Mouse (Mus musculus) adrenal gland, postnatal 10 days (tissue): Measurements from ENCODE around the gene Mettl26. TPM values are rescaled to one million over a fixed set of nuclear protein-coding genes. Genes with fewer than 3 reads are reported as not detected.
A peak's percentile ranks its signal among the peaks of the same experiment; 100 is the strongest.

Experiments
- DNase-seq: peaks from one replicate; pipeline ENCODE4 v3.0.0; 2021; ENCODE audit warnings: mixed read lengths
- total RNA-seq, 2 experiments: library from RNA; stranded (reverse); gene quantifications; 2 replicates each; pipeline ENCODE4 v1.2.3; 2021

Gene Mettl26
- total RNA-seq, 2 experiments from 2014 or later, result 66.8 to 69.2 TPM

DNA sequence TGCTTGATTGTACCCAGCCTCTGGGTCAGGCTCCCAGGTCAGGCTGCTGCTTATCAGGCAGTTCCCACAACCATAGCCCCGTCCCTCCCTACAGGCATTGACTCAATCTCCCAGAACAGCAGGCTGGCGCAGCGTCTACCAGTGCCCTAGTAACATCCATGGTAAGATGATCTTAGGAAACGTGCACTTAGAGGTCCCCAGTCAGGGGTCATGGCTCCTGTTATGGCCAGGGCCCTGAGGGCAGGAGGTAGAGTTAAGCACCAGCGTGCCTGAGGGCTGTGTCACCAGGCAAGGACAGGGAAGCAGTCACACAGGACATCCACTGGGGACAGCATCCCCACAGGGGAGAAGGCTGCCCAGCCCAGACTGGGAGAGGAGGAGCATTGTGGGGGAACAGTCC is 7.4 kb downstream of the Mettl26 start:
- peak; percentile 41 for DNase-seq

DNA sequence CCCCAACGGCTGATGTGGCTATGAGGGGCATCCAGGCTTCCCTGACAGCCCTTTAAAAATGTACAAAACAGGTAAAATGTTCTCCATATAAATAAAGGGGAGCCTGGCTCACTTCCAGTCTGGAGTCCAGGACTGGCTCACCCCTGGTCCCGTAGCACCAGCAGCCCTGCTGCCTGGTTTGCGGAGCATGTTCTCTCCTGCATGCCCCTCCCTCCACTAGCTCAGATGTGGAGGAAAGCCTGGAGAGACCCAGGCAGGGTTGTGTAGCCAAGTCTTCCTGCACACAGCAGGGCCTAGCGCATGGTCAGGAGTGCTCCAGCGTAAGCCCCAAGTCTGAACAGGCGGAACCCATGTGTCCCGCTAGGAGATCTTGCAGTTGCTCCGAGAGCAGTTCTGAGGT is 8.4 kb downstream of the Mettl26 start:
- no peak for DNase-seq

DNA sequence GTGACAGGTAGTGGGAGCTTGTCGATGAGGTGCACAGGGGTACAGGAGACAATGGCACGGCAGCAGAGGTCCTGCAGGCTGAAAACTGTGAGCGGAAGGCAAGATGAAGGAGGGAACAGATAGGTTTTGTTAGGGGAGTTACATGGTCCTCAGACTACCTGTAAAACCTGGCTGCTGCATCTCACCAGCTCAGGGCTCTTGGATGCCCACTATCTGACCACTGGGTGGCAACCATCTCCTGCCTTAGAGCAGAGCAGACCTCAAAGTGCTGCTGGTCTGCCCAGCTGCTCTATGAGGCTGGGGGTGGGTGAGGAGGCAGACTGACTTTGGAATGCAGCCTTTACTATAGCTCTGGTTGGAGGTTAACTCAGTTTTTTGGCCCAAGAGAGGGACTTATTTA is 8.9 kb downstream of the Mettl26 start:
- no peak for DNase-seq

DNA sequence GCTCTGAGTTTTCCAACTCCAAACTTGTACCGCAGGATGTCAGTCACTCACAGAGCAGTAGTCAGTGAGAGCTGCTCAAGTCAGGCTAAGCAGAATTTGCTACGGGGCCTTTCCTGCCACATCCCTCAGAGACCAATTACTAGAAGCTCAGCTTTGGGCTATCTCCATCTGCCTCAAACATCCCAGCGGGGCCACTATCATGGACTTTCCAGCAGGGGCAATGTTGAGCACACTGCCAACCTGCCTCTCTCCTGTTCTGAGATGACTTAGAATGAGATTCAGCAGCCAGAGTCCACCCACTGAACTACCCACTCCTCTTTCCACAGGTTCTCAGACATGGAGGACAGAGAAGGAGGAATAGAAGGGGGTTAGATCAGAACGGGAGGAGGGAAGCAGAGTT is 10.8 kb downstream of the Mettl26 start:
- DNase-seq, result peak; percentile 30

DNA sequence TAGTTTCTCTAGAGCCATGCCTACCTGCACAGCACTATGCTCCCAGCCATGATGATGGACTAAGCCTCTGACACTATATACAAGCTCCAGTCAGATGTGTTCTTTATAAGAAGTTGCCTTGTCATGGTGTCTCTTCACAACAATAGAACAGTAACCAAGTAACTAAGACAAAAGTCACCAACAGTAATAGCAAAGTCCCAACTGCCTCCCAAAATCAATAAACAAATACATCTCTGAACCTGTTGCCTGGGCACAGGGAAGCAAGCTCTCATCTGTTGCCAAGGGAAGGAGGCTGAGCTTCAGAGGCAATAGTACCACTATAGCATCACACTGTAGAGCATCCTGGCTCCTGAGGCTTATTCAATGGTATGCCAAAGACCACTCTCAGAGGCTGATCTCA is 11.9 kb downstream of the Mettl26 start:
- DNase-seq, result no peak

DNA sequence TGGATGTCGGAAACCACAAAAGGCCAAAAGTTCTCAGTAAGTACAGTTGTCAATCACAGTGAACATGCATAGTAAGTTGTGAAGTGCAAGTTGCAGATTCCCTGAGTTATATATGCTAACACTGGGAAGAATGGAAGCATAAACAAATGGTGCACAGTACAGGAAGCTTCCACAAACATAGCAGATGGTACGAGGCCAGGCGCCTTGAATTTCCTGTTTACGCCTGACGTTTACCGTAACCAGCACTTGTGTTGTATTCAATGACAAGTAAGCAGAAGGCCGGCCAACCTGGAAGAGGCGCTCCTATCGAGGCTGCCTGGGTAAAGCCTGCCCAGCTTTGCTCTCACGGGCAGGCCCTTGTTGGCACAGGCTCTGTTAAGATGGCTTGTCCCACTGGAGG is 12.6 kb downstream of the Mettl26 start:
- no peak for DNase-seq

DNA sequence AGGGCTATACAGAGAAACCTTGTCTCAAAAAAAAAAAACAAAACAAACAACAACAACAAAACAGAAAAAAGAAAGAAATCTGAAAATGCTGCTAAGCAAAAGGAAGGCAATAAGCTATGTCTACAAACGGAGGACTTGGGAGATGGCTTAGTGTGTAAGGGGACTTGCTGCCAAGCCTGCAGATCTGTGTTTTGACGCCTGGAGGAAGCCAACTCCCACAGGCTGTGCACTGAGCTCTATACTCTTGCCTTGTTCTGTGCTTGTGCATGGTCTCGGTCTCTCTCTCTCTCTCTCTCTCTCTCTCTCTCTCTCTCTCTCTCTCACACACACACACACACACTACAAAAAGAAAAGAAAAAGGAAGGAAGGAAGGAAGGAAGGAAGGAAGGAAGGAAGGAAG is 14.0 kb downstream of the Mettl26 start:
- DNase-seq, result no peak

DNA sequence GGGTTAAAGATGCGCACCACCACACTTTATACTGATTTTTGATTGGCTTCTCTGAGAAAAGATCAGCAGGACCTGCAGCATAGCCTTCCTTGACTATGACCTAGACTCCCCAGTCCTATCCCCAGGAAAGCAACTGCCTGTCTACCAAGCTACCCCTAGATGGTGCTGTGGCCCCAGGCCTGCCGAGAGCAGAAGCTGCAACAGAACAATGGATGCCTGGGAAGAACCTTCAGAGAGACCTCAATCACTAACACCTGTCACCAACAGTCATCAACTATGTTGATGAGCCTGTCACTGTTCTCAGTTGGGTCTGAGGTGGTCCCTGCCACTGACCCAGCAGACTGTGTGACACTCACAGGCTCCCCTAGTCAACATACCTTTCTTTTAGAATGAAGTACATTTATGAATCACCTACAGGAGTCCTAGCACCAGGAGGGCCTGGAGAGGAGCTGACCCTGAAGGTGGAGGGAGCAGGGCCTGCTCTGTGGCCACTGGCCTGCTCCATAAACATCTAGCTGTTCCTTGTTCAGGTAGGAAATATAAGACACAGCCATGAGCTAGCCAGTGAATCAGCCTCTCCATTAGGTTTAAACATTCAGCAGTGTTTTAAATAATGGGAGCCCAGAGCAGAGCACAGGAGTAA is 19.2 kb downstream of the Mettl26 start:
- DNase-seq, result peak; percentile 80

DNA sequence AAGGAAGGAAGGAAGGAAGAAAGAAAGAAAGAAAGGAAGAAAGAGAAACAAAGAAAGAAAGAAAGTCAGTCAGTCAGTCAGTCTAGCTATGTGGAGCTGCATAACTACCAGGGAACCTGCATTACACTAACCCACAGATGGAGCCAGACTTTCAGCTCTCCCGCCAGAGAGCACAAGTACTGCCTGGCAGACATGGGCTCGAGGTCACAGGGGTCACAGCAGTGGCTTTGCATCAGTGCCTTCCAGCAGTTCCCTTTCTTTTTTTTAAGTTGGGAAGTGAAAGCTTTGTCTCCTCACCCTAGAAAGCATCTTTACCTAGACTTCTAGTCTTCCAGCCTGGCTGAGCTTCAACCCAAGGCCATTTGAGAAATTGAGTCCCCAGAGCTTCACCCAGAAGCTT is 20.5 kb downstream of the Mettl26 start:
- DNase-seq, result no peak

DNA sequence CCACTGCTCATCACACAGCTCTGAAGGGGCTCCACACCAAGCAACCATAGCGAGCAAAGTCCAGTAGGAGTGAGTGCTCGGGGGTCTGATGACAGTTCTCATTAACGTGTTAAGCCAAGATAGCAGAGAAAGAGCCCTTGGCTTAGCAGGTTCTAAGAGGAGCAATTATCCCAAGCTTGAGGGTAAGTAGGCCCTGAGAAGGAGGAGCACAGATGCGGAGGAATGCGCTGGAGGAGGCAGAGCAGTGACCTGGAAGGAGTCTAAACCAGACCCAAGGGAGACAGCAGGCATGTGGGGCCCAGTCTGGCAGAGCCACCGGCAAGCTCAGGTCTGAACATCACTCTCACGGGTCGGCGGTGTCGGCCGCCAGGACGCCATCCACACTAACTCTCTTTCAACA is 21.0 kb downstream of the Mettl26 start:
- no peak for DNase-seq

DNA sequence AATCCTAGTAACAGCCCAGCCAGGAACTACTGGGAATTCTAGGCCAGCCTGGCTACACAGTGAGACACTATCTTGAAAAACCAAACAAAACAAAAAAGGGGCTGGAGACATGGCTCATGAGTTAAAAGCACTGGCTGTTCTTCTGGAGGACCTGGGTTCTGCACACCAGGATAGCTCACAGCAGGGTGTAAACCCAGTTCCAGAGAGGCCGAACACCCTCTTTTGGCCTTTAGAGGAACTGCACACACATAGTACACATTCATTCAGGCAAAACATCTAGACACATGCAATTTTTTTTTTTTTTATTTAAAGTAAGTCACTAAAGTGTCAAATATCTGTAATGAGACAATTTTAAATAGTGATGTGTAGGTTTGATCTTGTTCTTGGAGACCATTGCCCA is 25.3 kb downstream of the Mettl26 start:
- no peak for DNase-seq

DNA sequence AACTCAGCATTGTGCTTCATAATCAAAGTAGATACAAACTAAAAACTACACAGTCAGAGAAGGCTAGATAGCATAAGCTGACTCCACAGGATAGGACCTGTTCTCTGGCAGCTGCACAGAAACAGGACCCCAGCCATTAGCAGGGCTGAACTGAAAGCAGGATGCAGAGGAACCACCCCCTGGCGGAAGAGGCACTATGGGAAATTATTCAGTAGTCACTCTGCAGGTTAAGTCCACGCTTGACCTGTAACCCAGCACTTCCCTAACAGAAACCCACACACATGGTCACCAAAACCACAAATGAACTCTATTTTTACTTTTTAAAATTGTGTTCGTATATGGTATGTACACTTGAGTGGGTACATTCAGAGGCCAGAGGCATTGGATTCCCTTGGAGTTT is 28.2 kb downstream of the Mettl26 start:
- DNase-seq, result no peak

DNA sequence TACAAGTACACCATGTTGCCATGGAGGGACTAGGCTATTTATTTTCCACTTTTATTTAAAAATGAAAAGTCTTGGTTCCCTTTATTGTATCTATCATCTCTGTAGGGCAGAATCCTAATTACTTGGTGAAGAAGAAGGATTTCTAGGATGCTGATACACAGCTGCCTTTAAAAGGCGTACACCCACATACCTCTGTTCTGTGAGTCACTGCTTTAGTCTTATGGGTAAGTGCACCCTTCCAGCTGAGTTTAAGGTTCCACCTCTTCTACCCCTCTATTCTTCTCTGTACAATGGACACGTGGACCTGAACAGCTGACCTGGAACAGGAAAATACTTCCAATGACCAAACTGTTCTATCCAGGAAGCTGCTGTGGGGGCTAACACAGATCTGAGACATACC is 32.8 kb downstream of the Mettl26 start:
- no peak for DNase-seq

DNA sequence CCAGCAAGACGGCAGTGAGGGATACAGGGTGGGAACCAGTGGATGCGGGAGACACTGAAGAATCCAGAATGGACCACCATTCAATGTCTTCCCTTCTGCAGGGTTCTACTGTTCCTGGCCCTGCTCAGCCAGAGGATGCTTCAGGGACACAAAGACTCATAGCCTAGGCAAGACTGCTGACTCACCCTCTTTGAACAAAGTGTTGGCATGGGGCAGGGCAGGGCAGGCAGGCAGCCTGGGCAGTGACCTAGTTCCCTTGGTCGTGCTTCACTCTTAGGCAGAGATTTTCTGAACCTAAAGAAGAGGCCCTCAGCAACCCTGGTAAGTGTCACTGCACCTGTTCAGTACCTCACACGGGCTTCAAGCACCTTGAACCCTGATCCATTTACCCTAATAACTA is 36.9 kb downstream of the Mettl26 start:
- peak; percentile 65 for DNase-seq

DNA sequence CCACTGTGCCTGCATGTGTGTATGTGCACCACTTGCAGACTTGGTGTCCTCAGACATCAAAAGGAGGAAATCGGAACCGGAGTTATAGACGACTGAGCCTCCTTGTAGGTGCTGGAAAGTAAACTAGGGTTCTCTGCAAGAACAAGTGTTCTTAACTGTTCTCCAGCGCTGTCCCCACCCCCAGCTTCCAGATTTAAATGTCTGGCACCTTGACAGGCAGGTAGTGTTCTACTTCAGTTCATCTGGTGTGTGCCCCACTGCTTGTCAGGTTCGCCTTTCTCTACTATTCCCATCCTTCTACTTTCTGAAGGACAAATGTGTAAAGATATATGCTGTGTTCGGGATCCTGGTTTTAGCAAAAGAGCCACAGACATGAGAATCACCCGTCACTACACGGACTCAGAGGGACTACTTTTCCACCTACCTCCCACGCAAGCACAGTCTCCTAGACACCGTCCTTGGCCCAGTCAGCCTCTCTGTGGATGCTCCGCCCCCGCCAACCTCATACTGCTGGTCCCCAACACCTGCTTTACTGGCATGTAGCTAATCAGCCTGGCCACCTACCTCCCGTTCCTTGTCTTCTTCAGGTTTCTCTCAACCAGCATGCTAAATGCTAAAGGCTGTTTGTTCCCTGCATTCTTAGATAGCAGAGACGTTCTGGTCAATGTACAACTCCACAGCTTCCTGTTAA is 38.5 kb downstream of the Mettl26 start:
- DNase-seq, result peak; percentile 45

DNA sequence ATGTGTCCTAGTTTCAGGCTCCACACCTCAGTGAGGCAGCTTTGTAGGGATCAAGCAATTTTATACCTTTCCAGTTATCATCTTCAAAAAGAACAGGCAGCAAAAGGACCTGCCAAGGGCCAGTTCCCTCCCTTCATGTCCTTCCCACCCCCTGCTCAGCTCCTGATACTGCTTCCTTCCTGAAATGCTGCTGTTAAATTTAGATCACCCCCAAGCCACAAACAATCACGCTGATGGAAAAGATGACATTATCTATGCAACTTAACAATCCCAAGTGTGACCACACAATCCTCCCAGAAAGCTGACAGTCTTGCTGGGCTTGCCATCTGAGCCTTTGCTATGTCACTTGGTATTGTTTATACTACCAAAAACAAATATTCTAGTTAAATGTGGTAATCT is 39.0 kb downstream of the Mettl26 start:
- DNase-seq, result peak; percentile 9

DNA sequence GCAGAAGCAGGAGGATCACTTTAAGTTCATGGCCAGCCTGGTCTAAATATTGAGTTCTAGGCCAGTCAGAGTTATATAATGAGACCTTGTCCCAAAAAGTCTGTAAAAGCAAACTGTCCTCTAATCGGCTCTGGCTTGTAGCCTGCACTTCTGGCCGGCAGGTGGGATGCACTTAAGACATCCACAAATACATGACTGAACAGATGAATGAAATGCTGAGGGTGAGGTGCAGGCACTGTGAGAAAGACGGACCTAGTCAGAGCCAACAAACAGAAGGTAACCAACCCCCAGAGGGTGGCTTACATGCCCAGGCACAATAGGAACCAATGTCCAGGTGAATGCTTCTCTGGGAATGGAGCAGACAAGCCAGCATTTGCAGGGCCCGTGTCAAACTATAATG is 39.4 kb downstream of the Mettl26 start:
- no peak for DNase-seq

DNA sequence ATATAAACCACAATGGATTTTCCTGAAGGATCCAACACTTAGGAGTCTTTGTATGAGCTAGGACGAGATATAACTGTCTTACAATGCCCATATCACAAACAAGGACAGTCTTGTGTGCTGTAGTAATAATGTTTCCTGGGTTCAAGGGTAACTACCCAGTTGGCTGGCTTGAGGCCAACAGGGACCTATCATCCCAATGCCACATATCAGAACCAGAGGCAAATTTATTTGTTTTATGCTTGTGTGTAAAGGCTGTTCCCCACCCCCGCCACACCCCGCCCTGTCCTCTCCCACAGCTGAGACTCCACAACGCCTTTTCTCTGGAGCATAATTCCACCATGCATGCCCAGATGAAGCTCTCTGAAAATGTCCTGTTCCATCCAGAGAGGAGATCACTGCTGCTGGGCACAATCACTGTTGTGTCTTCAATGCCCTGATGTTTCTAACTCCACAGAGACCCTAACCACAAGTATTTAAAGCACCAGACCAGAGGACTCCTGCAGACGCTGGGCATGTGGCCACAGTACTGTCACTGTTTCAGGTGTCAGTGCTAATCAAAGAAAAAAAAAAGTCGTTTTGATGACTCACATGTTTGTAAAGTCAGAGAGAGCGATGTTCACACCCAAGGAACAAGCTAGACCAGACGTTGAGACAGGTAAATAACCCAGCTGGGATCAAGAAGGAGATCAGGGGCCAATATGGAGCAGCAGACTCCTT is 42.2 kb downstream of the Mettl26 start:
- peak; percentile 74 for DNase-seq

DNA sequence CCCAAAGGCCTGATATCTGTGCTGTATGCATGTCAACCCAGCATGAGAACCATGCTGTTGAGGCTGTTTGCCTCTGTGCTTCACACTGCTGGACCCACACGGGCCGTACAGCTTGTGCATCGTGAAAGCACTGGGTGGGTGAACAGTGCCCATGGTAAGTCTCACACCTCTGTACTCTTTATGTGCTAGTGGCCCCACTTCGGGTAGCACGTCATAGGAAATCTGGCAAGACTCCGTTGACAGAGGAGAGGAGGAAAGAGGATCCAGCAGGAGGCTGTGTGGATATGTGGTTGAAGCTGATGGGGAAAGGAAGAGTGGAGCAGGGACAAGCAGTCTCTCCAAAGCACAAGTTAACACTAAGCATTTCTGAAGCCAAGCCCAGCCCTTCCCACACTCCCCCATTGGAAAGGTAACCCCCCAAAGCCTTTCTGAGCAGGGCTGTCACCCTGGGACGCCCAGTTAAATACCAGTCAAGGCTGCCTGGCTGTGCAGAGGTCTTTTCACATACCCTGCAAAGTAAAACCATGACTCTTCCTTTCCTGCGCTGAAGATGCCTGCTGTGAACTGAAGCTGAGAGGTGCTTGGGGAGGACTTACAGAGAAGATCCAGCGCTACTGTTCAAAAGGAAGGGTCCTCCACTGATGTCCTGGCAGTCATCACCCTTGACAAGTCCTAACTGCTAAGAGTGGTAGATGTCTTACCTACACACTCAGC is 43.3 kb downstream of the Mettl26 start:
- DNase-seq, result peak; percentile 8

DNA sequence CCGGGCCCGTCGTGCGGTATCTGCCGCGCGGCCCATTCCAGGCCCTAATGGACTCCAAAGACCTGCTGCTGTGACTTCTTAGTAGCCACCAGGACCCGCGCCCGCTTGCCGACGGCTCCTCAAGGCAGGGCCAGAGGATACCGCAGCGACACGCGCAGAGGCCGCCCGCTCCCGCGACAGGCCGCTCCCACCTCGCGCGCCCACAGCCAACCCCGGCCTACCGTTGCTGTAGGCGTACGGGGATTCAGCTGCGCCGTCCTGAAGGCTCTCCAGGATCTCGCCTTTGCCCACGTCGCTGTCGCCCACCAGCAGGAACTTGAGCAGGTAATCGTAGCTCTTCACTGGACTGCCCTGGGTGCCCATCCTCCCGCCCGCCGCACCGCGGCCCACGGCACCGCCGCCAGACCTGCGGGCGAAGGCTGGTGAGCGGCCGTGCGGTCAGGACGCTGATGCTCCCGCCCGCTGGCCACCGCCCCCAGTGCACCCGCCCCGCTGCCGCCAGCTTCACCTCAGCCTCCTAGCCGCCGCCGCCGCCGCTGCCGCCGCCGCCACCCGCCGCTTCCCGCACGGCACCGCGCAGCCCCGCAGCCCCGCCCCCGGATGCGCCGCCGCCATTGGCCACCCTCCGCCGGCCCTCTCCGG is 44.4 kb downstream of the Mettl26 start, which contains the start of gene Rab40c:
Gene Rab40c, minus strand, starts transcription at position 584 of the 642 bp plus-strand sequence.
- DNase-seq, result peak; percentile 63

DNA sequence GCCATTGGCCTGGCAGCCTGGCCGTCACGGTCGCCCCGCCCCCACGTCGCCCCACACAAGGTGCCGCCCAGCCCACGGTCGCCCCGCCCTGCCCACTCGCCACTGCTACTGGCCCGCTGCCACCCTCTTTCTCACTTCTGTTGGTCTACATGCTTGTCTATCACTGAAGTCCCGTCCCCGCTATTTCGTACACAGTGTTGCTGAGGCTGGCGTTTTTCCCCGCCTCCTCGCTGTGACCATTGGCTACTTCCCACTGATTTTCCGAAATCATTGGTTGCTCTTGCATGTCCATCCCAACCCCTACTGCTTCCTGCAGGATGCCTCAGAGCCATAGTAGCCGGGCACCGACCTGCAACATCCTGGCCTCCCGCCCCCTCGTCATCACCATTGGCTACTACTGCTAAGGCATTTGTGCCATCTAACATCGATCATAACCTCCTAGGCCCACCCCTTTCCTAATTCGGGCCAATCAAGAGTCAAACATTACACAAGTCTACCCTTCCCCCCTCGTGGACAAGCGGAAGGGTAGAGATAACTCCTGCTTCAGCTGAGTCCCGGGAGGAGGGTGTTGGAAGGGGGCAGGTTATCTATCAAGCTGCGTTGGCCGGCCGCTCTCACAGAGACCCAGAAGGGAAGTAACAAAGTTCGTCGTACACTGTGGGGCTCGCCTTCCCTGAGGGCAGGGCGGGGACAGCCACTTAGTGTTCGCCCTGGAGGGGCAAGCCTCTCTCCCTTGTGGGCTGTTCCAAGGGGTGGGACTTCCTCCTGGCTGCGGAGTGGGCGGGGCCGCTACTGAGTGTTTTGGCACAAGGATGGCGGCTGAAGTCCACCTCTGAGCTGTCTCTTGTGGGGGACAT is 45.1 kb downstream of the Mettl26 start:
- peak; percentile 100 for DNase-seq
